Mouse (Mus musculus) cerebellum, adult 18-20 months (tissue): Measurements from ENCODE around the gene Plekhj1.
A peak's percentile ranks its signal among the peaks of the same experiment; 100 is the strongest.

Experiments used
- DNase-seq, 2 experiments: peaks; one replicate each; pipeline ENCODE4 v3.0.0; 2021

Plekhj1 gene

DNA sequence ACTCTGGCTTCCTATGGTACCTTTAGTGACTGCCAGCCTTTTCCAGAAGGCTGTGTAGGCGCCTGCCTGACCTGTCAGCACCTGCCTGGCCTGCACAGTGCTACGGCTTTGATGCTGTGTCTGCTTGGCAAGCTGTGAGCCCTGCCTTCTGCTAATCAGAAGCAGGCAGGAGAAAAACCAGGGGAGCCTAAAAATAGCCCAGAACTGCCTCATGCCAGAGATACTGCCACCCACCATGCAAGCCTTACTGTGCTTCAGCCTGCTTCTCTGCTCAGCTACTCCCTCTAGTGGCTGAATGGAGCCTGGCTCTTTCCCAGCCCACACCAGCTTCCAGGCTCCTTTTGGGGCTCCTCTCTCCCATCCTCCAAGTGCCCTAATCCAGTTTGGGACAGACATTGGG is 23.9 kb downstream of the Plekhj1 start:
- peak; percentile 94 to 96 for DNase-seq

DNA sequence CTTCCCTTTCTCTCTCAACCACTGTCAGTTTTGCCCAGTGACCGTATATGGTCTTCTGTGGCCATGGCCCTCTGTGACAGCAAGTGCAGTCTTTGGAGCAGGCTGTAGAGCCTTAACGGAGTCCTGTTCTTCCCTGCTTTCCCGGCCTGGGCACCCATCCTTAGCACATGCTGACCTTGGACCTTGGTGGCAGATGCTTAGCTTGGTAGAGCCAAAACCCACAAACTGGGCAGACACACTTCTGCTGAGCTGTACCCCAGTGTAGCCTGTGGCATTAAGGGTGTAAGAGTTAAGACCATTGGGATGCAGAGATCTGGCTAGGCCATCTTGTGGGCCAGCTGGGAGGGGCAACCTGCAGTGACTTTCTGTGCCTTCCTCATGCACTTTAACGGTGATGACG is 24.6 kb downstream of the Plekhj1 start:
- no peak for DNase-seq

DNA sequence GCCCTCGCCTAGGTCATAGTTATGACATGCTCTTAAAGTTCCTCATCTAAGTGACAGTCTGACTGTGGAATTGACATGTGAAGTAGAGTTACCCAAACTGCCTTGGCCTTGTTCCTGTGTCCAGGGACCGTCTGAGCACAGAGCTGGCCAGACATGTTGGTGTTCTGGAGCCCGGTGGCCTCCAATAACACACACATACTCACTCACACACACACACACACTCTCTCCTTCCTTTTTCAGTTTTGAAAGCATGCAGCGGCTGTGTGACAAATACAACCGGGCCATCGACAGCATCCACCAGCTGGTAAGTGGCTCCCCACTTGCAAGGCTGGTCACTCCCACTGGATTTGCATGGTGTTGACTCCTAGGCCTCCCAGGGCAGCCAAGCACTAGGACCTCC is 30.1 kb downstream of the Plekhj1 start:
- no peak for DNase-seq

DNA sequence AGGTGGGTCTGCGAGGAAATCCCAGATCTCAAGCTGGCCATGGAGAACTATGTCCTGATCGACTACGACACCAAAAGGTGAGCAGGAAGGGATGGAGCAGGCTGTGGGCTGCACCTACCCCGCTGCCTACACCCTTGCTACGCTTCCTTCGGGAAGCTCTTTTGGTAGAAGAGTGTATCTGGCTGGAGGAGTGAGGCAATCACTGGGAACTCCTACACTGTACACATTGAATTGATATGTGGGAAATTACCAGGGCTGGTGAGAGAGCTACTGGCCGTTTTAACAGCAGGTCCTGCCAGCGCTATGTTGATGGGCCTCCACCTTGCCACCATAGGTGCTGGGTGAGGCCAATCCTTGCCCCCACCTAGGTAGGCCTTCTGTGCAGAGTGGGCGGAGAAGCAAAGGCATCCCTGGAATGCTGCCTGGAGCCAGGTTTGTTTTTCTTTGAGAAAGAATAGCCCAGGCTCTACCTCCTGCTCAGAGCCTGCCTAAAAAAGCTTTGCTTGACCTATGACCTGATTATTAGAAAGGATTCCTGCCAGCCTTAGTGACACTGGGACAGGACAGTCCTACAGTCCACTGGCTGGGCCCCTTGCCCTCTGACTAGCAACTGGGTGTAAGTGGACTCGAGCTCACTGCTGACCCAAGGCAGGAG is 32.1 kb downstream of the Plekhj1 start:
- no peak for DNase-seq

DNA sequence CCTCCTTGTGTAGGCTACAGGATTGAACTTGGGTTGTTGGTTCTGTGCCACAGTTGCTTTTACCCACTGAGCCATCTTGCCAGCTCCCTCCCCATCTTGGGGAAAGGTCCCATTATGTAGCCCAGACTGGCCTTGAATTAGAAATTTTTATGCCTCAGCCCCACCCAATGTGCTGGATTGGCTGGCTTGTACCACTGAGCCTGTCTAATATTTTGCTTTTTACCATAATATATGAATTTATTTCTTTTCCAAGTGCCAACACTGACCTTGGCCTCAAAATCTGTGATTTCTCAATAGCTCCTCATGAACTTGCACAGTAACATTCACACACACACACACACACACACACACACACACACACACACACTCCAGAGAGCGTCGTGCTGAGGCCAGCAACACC is 32.7 kb downstream of the Plekhj1 start:
- DNase-seq: no peak

DNA sequence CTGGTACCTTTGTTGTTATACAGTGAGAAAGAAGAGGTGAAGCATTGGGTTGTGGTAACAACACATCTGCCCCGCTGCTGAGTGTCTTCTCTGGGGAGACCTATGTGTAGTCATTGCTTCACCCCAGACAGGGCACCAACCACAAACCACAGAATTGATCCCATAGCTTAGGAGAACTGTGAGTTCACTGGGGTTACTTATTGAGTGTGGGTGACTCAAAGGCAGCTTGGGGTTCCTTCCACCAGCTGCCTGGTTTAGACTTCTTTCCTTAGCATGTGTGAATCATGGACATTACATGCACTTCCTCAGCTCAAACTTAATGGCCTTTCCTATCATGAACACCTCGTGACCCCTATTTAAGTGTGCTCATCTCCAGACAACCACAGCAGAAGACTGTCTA is 34.9 kb downstream of the Plekhj1 start:
- no peak for DNase-seq

DNA sequence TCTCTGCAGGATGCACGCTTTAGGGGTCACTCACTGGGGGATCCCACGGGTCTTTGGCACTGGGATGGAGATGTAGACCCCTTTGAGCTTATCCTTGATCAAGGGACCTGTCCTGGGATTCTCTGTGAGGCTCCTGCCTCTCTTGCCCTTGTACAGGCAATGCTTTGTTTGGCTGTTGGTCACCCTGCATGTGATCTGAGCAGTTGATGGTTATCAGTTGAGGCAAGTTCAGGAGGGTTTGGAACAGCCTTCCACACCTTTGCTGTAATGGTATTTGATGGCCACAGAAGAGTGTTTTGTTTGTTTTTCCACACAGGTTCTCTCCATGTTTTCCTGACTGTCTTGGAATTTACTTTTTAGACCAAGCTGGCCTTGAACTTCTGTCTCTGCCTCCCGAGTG is 36.6 kb downstream of the Plekhj1 start:
- DNase-seq: no peak

DNA sequence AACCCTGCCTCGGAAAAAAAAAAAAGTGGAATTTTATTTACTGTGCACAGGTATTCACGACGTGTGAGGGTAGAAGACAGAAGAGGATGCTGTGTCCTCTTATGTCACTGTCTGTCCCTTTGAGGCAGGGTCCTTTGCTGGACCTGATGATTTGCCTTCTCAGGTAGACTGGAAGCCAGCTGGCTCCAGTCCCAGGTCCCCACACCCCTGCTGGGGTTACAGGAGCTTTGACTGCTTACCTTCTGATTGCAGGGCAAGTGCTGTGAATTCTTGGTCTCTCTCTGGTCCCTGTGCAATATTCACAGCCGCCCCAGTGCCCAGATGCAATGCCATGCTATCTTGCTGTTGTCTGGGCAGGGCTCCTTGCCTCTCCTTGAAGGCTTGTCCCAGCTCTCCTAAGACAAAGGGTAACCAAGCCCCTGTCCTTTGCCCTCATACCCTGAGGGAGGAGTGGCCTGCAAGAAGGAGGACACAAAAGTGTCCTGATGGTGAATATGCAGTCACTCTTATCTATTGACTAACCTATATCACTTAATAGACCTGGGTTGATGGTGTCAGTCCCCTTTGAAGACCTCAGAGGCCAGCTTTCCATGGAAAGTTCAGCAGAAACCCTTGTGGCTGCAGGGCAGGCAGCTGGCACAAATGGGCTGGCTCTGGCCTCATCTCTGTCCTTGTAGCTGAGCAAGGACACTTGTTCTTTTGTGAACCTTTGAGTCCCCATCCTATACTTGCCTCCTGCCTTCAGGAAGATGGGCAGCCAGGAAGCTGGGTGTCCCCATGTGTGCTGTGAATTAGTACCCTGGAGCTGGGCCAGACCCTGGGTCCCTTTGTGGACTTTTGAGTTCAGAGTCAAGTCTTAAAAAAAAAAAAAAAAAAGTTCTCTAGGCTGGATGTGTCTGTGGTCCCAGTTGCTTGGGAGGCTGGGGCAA is 37.6 kb downstream of the Plekhj1 start:
- DNase-seq: peak in 1 of 2 experiments; percentile 42

DNA sequence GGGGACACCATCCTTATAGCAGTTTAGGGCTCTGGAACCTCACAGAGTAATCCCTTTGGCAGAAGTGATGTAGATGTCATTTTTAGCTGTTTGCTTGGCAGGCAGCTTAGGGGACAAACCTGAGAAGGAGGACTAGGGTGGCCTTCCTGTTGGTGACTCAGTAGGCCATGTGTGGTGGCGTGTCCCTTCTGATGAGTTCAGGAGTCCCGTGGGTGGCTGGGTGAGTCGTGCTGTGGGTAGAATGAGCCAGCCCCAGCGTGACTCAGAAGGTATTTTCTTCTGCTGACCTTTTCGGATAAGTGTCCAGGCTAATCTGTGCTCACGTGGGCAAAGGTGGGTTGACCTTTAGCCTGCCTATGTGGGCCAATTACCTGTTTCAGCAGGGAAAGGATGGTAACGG is 39.8 kb downstream of the Plekhj1 start:
- peak in 1 of 2 experiments; percentile 55 for DNase-seq

DNA sequence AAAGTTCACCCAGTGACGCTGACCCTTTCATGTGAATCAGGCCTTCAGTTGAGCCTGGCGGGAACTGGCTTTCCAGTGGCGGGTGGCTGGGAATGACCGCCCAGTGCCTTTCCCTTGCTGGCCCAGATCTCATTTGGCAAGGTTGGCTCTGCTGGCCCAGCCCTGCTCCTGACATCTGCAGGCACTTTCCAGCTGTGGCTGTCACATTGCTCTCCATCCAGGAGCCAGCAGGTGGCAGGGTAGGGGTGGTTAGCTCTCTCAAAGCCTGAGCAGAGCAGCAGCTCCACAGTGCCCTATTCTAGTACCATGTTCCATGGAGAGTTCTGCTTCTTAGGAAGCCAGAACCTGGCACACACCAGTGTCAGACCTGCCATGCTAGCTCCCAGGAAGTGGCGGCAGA is 40.7 kb downstream of the Plekhj1 start:
- DNase-seq: peak; percentile 54 to 63

DNA sequence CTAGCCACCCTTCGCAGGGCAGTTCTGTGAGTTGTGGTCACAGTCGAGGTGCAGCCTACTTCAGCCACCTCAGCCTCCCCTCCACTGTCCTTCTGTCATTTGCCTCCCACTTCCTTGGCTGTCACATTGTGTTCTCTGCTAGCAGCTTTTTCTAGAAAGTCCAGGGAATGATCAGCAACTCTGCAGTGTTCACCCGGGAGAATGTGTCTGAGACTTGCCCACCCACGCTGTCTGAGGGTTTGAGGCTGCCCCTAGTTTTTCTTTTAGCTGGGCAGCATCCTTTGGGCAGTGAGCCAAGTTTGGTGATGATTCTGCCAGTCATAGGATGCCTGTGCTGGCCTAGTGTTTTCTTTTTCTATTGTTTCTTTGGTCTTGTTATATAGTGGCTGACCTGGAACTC is 41.5 kb downstream of the Plekhj1 start:
- DNase-seq: peak; percentile 34 to 53

DNA sequence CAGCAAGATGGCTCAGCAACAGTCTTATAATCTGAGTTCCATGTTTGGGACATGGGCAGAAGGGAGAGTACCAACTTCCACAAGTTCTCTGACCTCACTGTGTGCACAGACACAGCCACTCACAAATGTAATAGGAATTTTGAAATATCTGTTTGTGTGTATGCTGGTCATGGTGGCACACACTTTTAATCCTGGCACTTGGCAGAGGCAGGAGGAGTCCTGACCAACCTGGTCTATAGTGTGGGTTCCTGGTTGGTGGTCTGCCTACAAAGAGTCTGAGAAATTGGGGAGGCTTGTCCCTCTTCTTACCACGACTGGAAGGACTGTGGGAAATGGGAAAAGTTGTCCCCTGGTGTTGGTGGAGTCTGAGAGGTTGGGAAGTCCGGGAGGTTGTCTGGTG is 41.9 kb downstream of the Plekhj1 start:
- DNase-seq: no peak

DNA sequence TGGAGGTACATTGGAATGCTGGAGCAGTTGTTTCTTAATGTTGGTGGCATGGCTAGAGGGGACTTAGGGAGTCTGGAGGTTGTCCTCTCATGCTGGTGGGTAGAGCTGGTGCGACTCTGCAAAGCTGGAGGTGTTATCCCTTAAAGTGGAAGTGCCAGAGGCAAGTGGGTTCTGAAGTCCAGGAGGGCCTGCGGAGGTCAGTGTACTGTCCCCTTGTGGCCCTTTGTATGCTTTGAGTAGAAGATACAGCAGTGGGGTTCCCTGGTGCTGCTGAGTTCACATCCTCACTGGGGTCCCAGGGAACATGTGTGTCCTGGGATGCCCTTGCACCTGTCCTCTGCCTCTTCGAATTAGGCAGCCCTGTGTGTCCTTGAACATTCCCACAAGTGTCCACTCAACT is 42.3 kb downstream of the Plekhj1 start:
- no peak for DNase-seq

DNA sequence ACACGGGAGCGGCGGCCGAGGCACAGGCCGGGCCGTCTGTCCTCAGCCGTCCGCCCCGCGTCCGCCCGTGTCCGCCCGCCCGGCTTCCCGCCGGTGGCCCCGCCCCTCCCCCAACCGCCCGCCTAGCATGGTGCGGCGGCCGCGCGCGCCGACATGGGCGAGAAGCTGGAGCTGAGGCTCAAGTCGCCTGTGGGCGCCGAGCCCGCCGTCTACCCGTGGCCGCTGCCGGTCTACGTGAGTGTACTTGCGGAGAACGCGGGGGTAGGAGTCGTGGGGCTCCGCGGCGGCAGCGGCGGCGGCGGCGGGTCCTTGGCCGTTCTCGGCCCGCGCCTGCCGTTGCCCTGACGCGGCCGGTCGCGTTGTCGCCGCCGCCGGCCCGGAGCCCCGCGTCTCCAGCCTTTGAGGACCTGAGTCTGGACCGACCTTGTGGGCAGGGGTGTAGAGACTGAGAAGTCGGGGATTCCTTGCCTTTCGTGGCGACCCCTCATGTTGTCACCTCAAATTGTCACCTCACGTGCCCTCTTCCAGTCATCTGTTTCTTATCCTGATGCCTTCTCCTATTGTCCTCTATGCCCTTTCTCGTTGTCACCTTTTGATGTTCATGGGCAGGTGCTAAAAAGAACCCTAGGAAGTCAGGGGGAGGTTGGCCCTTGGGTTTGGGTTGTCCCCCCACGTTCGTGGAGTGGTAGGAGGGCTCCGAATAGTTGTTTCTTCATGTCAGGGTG is 43.0 kb downstream of the Plekhj1 start:
- DNase-seq: no peak

DNA sequence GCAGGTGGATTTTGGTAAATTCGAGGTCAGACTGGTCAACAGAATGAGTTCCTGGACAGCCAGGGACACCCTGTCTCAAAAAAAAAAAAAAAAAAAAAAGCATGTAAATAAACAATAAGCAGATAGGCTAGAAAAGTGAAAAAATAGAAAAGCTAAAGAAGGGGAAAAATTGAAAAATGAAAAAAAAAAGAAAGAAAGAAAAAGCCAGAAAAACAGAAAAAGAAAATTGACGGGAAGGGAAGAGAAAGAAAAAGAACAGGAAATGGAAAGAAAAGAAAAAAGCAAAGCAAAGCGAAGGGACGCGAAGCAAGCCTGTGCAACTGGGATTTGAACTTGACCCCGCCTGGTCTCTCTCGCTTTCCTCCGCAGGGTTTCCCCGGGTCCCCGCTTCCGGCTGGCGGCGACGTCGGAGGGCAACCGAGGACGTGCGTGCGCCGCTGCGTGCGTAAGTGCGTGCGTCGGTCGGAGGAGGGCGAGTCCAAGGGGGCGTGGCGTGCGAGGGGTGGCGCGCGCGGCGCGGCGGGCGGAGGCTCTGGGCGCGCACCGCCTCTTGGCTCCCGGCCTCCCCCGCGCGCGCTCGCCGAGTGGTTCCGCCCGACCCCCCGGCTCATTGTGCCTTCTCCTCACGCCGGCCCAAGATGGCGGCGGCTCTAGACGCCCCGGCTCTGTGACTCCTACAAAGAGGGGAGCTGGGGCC is 43.7 kb downstream of the Plekhj1 start, which contains the start of gene Dot1l:
Gene Dot1l, plus strand, starts transcription at position 613 of the 697 bp plus-strand sequence.
- peak; percentile 98 to 100 for DNase-seq

DNA sequence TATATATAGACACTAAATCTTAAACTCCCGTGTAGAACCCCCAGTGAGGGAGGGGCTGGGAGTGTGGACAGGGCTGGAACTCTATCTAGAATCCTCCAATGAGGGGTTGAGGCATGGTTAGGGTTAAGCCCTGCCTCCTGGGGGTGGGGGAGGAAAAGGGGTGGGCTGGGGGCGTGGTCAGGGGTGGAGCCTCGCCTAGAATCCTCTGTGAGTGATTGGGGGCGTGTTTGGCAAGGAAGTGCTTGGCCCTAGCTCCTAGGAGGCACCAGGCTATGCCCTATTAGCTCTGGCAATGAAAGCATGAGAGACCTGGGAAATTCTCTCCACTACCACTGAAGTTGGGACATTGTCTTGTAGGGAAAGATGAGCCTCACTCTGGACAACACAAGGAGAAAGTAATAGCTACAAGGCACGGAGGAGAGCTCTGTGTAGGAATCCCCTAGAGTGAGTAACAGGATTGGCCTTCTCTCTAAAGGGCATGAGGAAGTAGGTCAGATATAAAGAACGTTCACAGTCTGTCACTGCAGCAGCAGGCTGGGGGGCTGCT is 46.3 kb downstream of the Plekhj1 start:
- peak; percentile 48 to 52 for DNase-seq

DNA sequence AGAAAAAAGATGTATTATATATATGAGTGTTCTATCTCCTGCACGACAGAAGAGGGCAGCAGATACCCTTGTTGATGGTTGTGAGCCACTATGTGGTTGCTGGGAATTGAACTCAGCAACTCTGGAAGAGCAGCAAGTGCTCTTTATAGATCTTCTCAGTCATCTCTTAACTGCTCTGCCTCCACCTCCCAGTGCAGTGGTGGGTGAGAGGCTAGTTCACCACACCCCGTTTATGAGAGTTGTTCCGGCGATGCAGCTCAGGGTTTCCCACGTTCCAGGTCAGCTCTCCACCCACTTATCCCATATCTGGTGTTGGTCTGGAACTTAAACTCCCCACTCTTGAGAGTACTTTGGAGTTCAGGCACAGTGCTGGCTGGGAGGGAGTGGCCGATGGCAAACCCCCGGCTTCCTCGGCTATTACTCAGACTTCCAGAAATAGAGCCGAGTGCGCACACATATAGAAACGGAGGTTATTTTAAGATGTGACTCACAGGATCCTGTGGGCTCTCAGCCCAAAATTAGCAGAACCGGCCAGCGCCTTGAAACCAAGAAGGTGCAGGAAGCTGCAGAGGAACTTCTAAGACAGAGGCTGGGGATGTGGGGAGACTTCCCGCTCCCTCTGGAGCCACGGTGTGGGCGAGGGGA is 47.1 kb downstream of the Plekhj1 start:
- DNase-seq: peak; percentile 62 to 69

DNA sequence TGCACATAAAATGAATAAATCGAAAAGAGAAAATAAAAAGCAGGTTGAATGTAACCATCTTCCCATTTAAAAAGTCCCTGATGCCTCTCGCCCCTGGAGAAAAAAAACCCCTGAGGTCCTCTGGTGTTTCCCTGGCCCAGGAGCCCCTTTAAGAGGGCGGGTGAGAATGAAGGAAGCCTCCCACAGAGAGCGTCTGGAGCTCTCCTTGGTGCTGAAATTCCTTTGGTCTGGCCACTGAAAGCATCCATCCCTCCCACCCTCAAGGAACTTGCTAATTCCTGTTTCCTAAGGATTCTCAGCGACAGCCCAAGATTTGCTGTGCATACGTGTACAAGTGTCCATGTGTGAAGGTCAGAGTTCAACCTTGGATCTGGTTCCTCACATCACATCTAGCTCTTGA is 49.8 kb downstream of the Plekhj1 start:
- no peak for DNase-seq

DNA sequence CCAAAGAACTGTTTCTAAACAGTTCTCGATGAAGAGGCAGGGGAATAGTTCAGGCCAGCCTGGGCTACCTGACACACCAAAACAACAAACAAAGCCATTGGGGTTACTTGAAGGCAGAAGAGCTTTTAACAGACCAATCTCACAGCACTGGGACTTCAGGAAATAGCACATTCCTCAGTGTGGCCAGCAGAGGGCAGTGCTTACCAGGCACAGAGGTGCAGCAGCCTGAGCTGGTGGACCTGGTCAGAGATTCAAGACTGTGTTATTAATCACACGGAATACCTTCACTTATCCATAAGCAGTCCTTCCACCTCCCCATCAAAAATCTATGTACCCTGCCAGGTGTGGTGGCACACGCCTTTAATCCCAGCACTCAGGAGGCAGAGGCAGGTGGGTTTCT is 51.0 kb downstream of the Plekhj1 start:
- DNase-seq: peak; percentile 86 to 90
